Mouse (Mus musculus): ENCODE results near the gene Ifi27. TPM values are rescaled to one million over a fixed set of nuclear protein-coding genes. Genes with fewer than 3 reads are reported as not detected.

Gene Ifi27
- polyA plus RNA-seq (2012; rRNA removed): 108 and 125 TPM in 2 replicates

GRCm38 (mm10) chr12:103433986-103434731, at the start of gene Ifi27:
Ifi27 (plus strand) TSS chr12:103434211.
- WGBS: 25% methylated on average over 8 of the region's 8 CpGs
- peak; percentile 85 for DNase-seq (ENCODE audit: low read depth, low spot score)

GRCm38 (mm10) chr12:103388505-103389347, 45.3 kb upstream of the Ifi27 start, which contains the start of gene Otub2:
Otub2 (plus strand) TSS chr12:103388682.
- peak; percentile 85 for DNase-seq (ENCODE audit: low read depth, low spot score)
- WGBS: 1% methylated on average over 58 of the region's 58 CpGs

- no peak for DNase-seq (ENCODE audit: low read depth, low spot score)
- WGBS: 71% methylated on average over 2 of the region's 2 CpGs
These were observed 44.7 kb upstream of the Ifi27 start for GRCm38 (mm10) chr12:103389348-103389727.

GRCm38 (mm10) chr12:103389982-103390381, 44.0 kb upstream of the Ifi27 start:
- DNase-seq (ENCODE audit: low read depth, low spot score): no peak
- 74% methylated on average over 4 of the region's 4 CpGs for WGBS

- WGBS: 70% methylated on average over 7 of the region's 7 CpGs
- no peak for DNase-seq (ENCODE audit: low read depth, low spot score)
These were observed 42.9 kb upstream of the Ifi27 start for GRCm38 (mm10) chr12:103391098-103391497.

- WGBS: 44% methylated on average over 6 of the region's 6 CpGs
- no peak for DNase-seq (ENCODE audit: low read depth, low spot score)
These were observed 40.5 kb upstream of the Ifi27 start for GRCm38 (mm10) chr12:103393528-103393927.

- DNase-seq (ENCODE audit: low read depth, low spot score): no peak
- 59% methylated on average over 12 of the region's 12 CpGs for WGBS
These were observed 38.3 kb upstream of the Ifi27 start for GRCm38 (mm10) chr12:103395486-103396275.

GRCm38 (mm10) chr12:103396751-103397150, 37.3 kb upstream of the Ifi27 start:
- WGBS: 79% methylated on average over 7 of the region's 7 CpGs
- DNase-seq (ENCODE audit: low read depth, low spot score): no peak

GRCm38 (mm10) chr12:103404131-103404530, 29.9 kb upstream of the Ifi27 start:
- 82% methylated on average over 18 of the region's 18 CpGs for WGBS
- no peak for DNase-seq (ENCODE audit: low read depth, low spot score)

GRCm38 (mm10) chr12:103407720-103408119, 26.3 kb upstream of the Ifi27 start, which contains the start of gene 9330161L09Rik:
9330161L09Rik (minus strand) TSS chr12:103407820.
- WGBS: 92% methylated on average over 4 of the region's 4 CpGs
- no peak for DNase-seq (ENCODE audit: low read depth, low spot score)

GRCm38 (mm10) chr12:103408144-103408543, 25.9 kb upstream of the Ifi27 start:
- no peak for DNase-seq (ENCODE audit: low read depth, low spot score)
- 89% methylated on average over 10 of the region's 10 CpGs for WGBS

GRCm38 (mm10) chr12:103425016-103425728, 8.8 kb upstream of the Ifi27 start:
- DNase-seq (ENCODE audit: low read depth, low spot score): no peak
- WGBS: 8% methylated on average over 33 of the region's 33 CpGs

GRCm38 (mm10) chr12:103425729-103426470, 8.1 kb upstream of the Ifi27 start, which contains the start of gene Ddx24:
Ddx24 (minus strand) TSS chr12:103425830.
- WGBS: under 1% methylated on average over 33 of the region's 33 CpGs
- peak; percentile 96 for DNase-seq (ENCODE audit: low read depth, low spot score)

- WGBS: 88% methylated on average over 7 of the region's 7 CpGs
- DNase-seq (ENCODE audit: low read depth, low spot score): no peak
These were observed 7.3 kb upstream of the Ifi27 start for GRCm38 (mm10) chr12:103426710-103427109.

- 33% methylated on average over 2 of the region's 2 CpGs for WGBS
- DNase-seq (ENCODE audit: low read depth, low spot score): no peak
These were observed 581 bp upstream of the Ifi27 start for GRCm38 (mm10) chr12:103433430-103433829.

GRCm38 (mm10) chr12:103434861-103435260, 850 bp downstream of the Ifi27 start:
- DNase-seq (ENCODE audit: low read depth, low spot score): no peak

GRCm38 (mm10) chr12:103437601-103438000, 3.6 kb downstream of the Ifi27 start:
- 90% methylated on average over 1 of the region's 1 CpGs for WGBS
- no peak for DNase-seq (ENCODE audit: low read depth, low spot score)

- WGBS: 57% methylated on average over 3 of the region's 3 CpGs
- no peak for DNase-seq (ENCODE audit: low read depth, low spot score)
These were observed 9.5 kb downstream of the Ifi27 start, which contains the start of gene Ifi27l2a for GRCm38 (mm10) chr12:103443524-103443923. Ifi27l2a (minus strand) TSS chr12:103443680.
